Mouse (Mus musculus) kidney, adult 2 months (tissue): ENCODE measurements around the gene RPS10-NUDT3. TPM values are rescaled to one million over a fixed set of nuclear protein-coding genes. Genes with fewer than 3 reads are reported as not detected.
A peak's percentile ranks its signal among the peaks of the same experiment; 100 is the strongest.

Experiments used
- DNase-seq: peaks from one replicate; pipeline ENCODE4 v3.0.0; 2021
- H3K27ac ChIP-seq: fragments of 200-500 bp; 2 replicates; pipeline ENCODE4 v1.5.1; 2012; ENCODE audit warnings: low read depth, low read length, control low read depth, inconsistent platforms; ENCODE audit not compliant: insufficient read depth
- H3K27me3 ChIP-seq: fragments of 200-500 bp; replicated peaks from 2 replicates; pipeline ENCODE4 v1.6.1; 2012; ENCODE audit warnings: mild to moderate bottlenecking, moderate library complexity, low read length, inconsistent platforms; ENCODE audit not compliant: control insufficient read depth, insufficient read depth
- H3K36me3 ChIP-seq: fragments of 200-500 bp; 2 replicates; pipeline ENCODE4 v1.6.1; 2012; ENCODE audit warnings: mild to moderate bottlenecking, moderate library complexity, low read length, inconsistent platforms; ENCODE audit not compliant: control insufficient read depth, insufficient read depth
- H3K4me1 ChIP-seq: fragments of 200-500 bp; 2 replicates; pipeline ENCODE4 v1.6.1; 2011; ENCODE audit warnings: low read length; ENCODE audit not compliant: control insufficient read depth, insufficient read depth
- H3K4me3 ChIP-seq: fragments of 200-500 bp; 2 replicates; pipeline ENCODE4 v1.5.1; 2011; ENCODE audit warnings: mild to moderate bottlenecking, low read depth, low read length, control low read depth; ENCODE audit not compliant: insufficient read depth
- CTCF ChIP-seq: fragments of 200-500 bp; conservative IDR thresholded peaks from 2 replicates; pipeline ENCODE4 v1.5.1; 2011; ENCODE audit warnings: low read depth, mild to moderate bottlenecking, control low read depth, low read length, moderate library complexity, mixed read lengths; ENCODE audit not compliant: insufficient read depth, insufficient read length
- POLR2A ChIP-seq: fragments of 200-500 bp; IDR thresholded peaks from one replicate; pipeline ENCODE4 v1.6.1; 2011; ENCODE audit warnings: low read depth, low read length, control low read depth
- WGBS: fragments of 180-500 bp; shearing (Covaris S2); methylation state at CpG from one replicate; pipeline ENCODE4 v1.1.7; 2018; 5-methylcytosine and 5-hydroxymethylcytosine counted together
- polyA plus RNA-seq: library from polyadenylated mRNA; depleted of rRNA; stranded (reverse); fragments of >200 nt; gene quantifications from 2 replicates; pipeline ENCODE4 v1.2.3, GENCODE M21; 2012

The RPS10-NUDT3 gene
- polyA plus RNA-seq, 1 experiment, result not detected

DNA sequence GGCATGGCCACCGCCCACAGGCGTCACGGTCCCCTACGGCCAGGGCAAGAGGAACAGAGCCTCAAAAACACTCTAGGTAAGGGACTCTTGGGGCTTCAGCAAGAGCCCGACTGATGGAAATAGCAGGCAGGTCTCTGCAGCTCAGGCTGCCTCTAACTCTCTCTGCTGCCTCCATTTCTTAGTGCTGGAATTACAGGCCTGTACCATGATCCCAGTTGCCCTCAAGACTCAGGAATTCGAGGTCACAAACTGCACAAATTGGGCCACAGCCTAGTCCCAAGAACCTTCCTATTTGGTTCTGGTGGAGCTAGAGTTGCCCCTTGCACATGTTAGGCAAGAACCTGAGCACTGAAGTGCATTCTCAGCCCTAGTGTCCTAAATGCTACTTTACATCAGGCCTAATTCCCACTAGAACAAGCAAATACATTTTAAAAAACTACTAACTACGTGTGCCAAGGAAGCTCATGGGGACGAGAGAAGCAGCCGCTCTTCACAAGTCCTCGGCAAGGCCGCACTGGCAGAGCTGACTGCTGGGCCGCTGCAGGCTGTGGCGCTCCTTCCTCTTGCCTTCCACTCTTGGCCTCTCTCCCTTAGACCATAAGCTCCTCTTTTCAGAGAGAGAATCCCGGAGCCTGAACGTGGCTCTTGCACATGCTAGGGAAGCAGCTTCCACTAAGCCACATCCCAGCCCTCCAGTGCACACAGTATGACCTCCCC, 39.2 kb downstream of the RPS10-NUDT3 start:
- WGBS, result 65% methylated on average over 15 of the region's 15 CpGs
- no peak for DNase-seq
- TF ChIP-seq CTCF (no peak), POLR2A (no peak)
- Histone ChIP-seq H3K27me3 (no peaks in the 10 kb centered on the region), H3K4me3 (no peak overlapping the region), H3K4me1 (peaks cover 6% of the 10 kb centered on the region; the same call in 1 of the 2 replicates), H3K36me3 (no peaks in the 10 kb centered on the region), H3K27ac (no peak overlapping the region)

GRCm38 (mm10) chr17:27592565-27592910, 42.5 kb downstream of the RPS10-NUDT3 start:
- Histone ChIP-seq H3K36me3 (no peaks in the 10 kb centered on the region), H3K4me3 (no peak overlapping the region)
- 98% methylated on average over 7 of the region's 7 CpGs for WGBS

DNA sequence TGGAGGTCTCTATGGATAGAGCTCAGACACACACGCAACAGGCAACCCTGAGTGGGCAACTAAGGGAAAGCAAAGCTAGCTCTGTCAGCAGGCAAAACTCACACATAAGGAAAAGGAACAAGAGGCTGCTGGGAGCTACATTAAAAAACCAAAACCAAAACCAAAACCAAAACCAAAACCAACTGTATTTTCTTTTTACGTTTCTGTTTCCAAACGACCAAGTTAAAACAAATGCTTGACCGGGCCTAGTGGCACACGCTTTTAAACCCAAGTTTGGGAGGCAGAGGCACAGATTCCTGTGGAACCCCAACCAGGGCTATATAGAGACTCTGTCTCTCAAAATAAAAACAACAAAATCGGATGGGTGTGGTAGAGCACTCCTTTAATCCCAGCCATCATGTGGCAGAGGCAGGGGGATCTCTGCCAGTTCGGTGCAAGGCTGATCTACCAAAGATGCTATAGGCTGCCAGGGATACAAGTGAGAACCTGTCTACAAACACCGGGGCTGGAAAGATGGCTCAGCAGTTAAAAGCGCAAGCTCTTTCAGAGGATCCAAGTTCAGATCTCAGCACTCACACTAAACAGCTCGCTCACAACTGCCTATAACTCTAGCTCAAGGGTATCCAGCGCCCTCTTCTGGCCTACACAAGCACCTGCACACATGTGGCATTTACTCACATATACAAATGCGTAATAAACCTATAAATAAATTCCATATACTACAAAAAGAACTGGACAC, 43.0 kb downstream of the RPS10-NUDT3 start:
- H3K27me3 ChIP-seq, result no peaks in the 10 kb centered on the region
- no peaks in the 10 kb centered on the region for H3K36me3 ChIP-seq
- WGBS, result 76% methylated on average over 12 of the region's 12 CpGs
- TF ChIP-seq POLR2A, result no peak
- TF ChIP-seq CTCF, result peak; percentile 46
- no peak overlapping the region for H3K4me3 ChIP-seq
- no peak for DNase-seq
- peaks cover 8% of the 10 kb centered on the region for H3K4me1 ChIP-seq
- no peak overlapping the region for H3K27ac ChIP-seq

More at GRCm38 (mm10) chr17:27592565-27592910, 42.5 kb downstream of the RPS10-NUDT3 start:
- Histone ChIP-seq H3K27me3 (no peaks in the 10 kb centered on the region), H3K4me1 (peaks cover 6% of the 10 kb centered on the region), H3K27ac (no peak overlapping the region)
- no peak for DNase-seq
- no peak for TF ChIP-seq POLR2A
- no peak for TF ChIP-seq CTCF

DNA sequence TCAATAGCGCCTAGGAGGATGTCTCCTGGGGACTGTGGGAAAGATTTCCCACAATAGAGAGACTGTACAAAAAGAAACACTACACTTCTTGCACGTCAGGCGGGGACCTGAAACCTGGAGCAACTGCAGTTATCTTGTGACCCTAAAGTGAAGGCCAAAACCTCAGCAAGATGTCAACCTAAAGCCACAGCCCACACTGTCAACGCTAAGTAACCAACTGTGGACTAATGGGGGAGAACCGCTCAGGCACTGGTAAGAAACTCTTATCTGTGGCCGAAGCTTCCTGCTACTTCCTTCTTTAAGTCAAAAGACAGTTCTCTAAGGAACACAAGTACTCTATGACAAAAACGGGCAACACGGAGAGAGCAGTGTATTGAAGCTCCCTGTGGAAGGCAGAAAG, 46.8 kb downstream of the RPS10-NUDT3 start:
- no peak overlapping the region for H3K4me3 ChIP-seq
- H3K27ac ChIP-seq, result no peak overlapping the region
- TF ChIP-seq CTCF (no peak), POLR2A (no peak)
- DNase-seq, result no peak
- H3K36me3 ChIP-seq, result no peaks in the 10 kb centered on the region
- peaks cover 13% of the 10 kb centered on the region for H3K4me1 ChIP-seq
- no peaks in the 10 kb centered on the region for H3K27me3 ChIP-seq
- WGBS, result 65% methylated on average over 8 of the region's 8 CpGs

DNA sequence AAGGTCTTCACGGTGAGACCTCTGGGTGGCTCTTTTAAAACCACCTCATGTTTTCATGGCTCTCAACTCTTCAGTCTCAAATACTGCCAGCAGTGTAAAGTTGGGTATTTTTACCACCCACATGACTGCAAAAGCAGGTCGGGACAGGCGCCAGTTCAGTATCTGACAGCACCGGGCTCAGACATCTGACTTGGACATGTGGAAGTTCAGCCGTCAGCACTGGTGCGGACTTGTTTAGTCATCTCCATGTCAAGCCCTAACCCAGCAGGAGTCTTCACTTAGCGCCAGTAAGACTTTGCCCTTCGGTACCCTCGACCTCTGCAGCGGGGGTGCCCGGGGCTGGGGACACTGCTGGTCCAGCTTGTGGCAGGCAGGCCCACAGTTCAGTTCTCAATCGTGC, 47.8 kb downstream of the RPS10-NUDT3 start:
- Histone ChIP-seq H3K4me3 (no peak overlapping the region), H3K4me1 (peaks cover 13% of the 10 kb centered on the region), H3K27ac (peak overlapping the region; percentile 15; the same call in 1 of the 2 replicates), H3K27me3 (no peaks in the 10 kb centered on the region), H3K36me3 (no peaks in the 10 kb centered on the region)
- WGBS, result 49% methylated on average over 12 of the region's 12 CpGs
- TF ChIP-seq CTCF (no peak), POLR2A (no peak)
- DNase-seq, result peak; percentile 74

GRCm38 (mm10) chr17:27586661-27587060, 48.4 kb downstream of the RPS10-NUDT3 start:
- H3K36me3 ChIP-seq, result no peaks in the 10 kb centered on the region
- no peaks in the 10 kb centered on the region for H3K27me3 ChIP-seq
- no peak for DNase-seq
- no peak overlapping the region for H3K27ac ChIP-seq
- H3K4me1 ChIP-seq, result peaks cover 13% of the 10 kb centered on the region
- WGBS, result 60% methylated on average over 9 of the region's 9 CpGs
- H3K4me3 ChIP-seq, result no peak overlapping the region
- TF ChIP-seq CTCF (no peak), POLR2A (no peak)
